Mouse (Mus musculus): ENCODE results near the gene Pi4k2a. TPM values are rescaled to one million over a fixed set of nuclear protein-coding genes. Genes with fewer than 3 reads are reported as not detected.

The Pi4k2a gene
- total RNA-seq, 2 experiments from 2014 or later: 62.5 to 68.2 TPM

- no peak overlapping the region for H3K27ac ChIP-seq
- DNase-seq (ENCODE audit: low spot score in 2 of 2): no peak
- no peak overlapping the region for H3K4me3 ChIP-seq
- TF ChIP-seq CTCF (conservative IDR thresholded peaks at IDR 0.05): no peak
Measured at GRCm38 (mm10) chr19:42164188-42164587, 73.9 kb downstream of the Pi4k2a start.

GRCm38 (mm10) chr19:42166130-42166529 is 75.9 kb downstream of the Pi4k2a start:
- Histone ChIP-seq H3K4me3 (peak overlapping the region; percentile 47), H3K27ac (peak overlapping the region; percentile 49; the same call in 1 of the 2 replicates)
- peak; percentile 95 for TF ChIP-seq CTCF (conservative IDR thresholded peaks at IDR 0.05)
- peak; percentile 81 to 91 for DNase-seq (ENCODE audit: low spot score in 2 of 2)

GRCm38 (mm10) chr19:42166766-42167165 is 76.5 kb downstream of the Pi4k2a start:
- Histone ChIP-seq H3K4me3 (no peak overlapping the region), H3K27ac (no peak overlapping the region)
- DNase-seq (ENCODE audit: low spot score in 2 of 2): no peak
- no peak for TF ChIP-seq CTCF (conservative IDR thresholded peaks at IDR 0.05)

- no peak for DNase-seq (ENCODE audit: low spot score in 2 of 2)
- H3K4me3 ChIP-seq: no peak overlapping the region
Measured at GRCm38 (mm10) chr19:42167489-42167888, 77.2 kb downstream of the Pi4k2a start.

GRCm38 (mm10) chr19:42169322-42169975 is 79.2 kb downstream of the Pi4k2a start:
- DNase-seq (ENCODE audit: low spot score in 2 of 2): no peak
- no peak for TF ChIP-seq CTCF (conservative IDR thresholded peaks at IDR 0.05)
- Histone ChIP-seq H3K27ac (peak overlapping the region; percentile 89; the same call in 1 of the 2 replicates), H3K4me3 (no peak overlapping the region)

More at GRCm38 (mm10) chr19:42167489-42167888, 77.2 kb downstream of the Pi4k2a start:
- no peak overlapping the region for H3K27ac ChIP-seq
- no peak for TF ChIP-seq CTCF (conservative IDR thresholded peaks at IDR 0.05)

GRCm38 (mm10) chr19:42170025-42170969 is 80.0 kb downstream of the Pi4k2a start:
- Histone ChIP-seq H3K27ac (peak overlapping the region; percentile 89), H3K4me3 (peak overlapping the region; percentile 96)
- DNase-seq (ENCODE audit: low spot score in 2 of 2): peak; percentile 90 to 94
- TF ChIP-seq CTCF (conservative IDR thresholded peaks at IDR 0.05): no peak

Other genes starting within 250 kb of the Pi4k2a start
- 10 to 100 TPM; 10.7 to 11.7 TPM for gene Frat2, start 242.3 kb upstream of the Pi4k2a start, total RNA-seq (2021)
- gene Rrp12, start 194.3 kb upstream of the Pi4k2a start, total RNA-seq (2021): 10 to 100 TPM; 33.4 to 34.2 TPM
- gene Pgam1, start 178.5 kb upstream of the Pi4k2a start, total RNA-seq (2021): 100 to 1,000 TPM; 502 to 540 TPM
- 10 to 100 TPM; 27.6 to 35.4 TPM for gene Exosc1, start 157.0 kb upstream of the Pi4k2a start, total RNA-seq (2021)
- gene Zdhhc16, start 157.0 kb upstream of the Pi4k2a start, total RNA-seq (2021): 10 to 100 TPM; 45.2 to 47.3 TPM
- 10 to 100 TPM; 30.9 to 39.2 TPM for gene Mms19, start 109.3 kb upstream of the Pi4k2a start, total RNA-seq (2021)
- 10 to 100 TPM; 14.0 to 14.6 TPM for gene Ubtd1, start 108.7 kb upstream of the Pi4k2a start, total RNA-seq (2021)
- gene Ankrd2, start 54.5 kb upstream of the Pi4k2a start, total RNA-seq (2021): not detected
- 1 to 10 TPM; 7.4 to 8.6 TPM for gene Hoga1, start 44.9 kb upstream of the Pi4k2a start, total RNA-seq (2021)
- 1 to 10 TPM; 1.6 to 1.9 TPM for gene 4933411K16Rik, start 38.2 kb upstream of the Pi4k2a start, total RNA-seq (2021)
- 10 to 100 TPM; 65.6 to 67.0 TPM for gene Morn4, start 4.1 kb upstream of the Pi4k2a start, total RNA-seq (2021)
- 10 to 100 TPM; 18.0 to 20.7 TPM for gene Avpi1, start 38.6 kb downstream of the Pi4k2a start, total RNA-seq (2021)
- 1 to 10 TPM; 7.0 to 8.3 TPM for gene Marveld1, start 56.9 kb downstream of the Pi4k2a start, total RNA-seq (2021)
- 100 to 1,000 TPM in 1 of 2 experiments, 10 to 100 TPM in 1; 91.7 to 101 TPM for gene Zfyve27, start 73.5 kb downstream of the Pi4k2a start, total RNA-seq (2021)
- gene Sfrp5, start 111.8 kb downstream of the Pi4k2a start, total RNA-seq (2021): under 1 TPM; 0.25 to 0.26 TPM
- 10 to 100 TPM; 61.3 to 64.6 TPM for gene Golga7b, start 157.1 kb downstream of the Pi4k2a start, total RNA-seq (2021)

Measured in layer of hippocampus, adult 2 months (tissue).